ENCODE assay signal across 14 mouse cellular contexts in genomic region chr17:26592510-26592909, GRCm38 (mm10). TPM values are rescaled to one million over a fixed set of nuclear protein-coding genes. Genes with fewer than 3 reads are reported as not detected.
A peak's percentile ranks its signal among the peaks of the same experiment; 100 is the strongest.
DNase-seq lines count a peak whose midpoint lies in the region; ATAC-seq lines count a peak whose summit lies in the region.
"Had no signal": no experiment of that assay in that cellular context is flagged by ENCODE, and none has a peak within 500 bp of the region (broad histone marks: within the 10 kb centered on the region; RNA-seq: fewer than 3 reads in every experiment).

No protein-coding gene starts in this region.

- H3K4me2 ChIP-seq in liver, embryonic 12.5 days: no peak overlapping the region
- H3K4me2 ChIP-seq in liver, embryonic 11.5 days: no peak overlapping the region

- no peak overlapping the region for H3K4me3 ChIP-seq in liver, embryonic 12.5 days
- no peak overlapping the region for H3K4me3 ChIP-seq in liver, embryonic 11.5 days (ENCODE audit: low read depth, low read length)
- no peak overlapping the region for H3K4me3 ChIP-seq in embryonic facial prominence, embryonic 10.5 days
- H3K4me3 ChIP-seq: left cerebral cortex, adult 2 months; megakaryocyte, embryonic 14.5 days had no signal

- no peak for DNase-seq in liver, embryonic 11.5 days (ENCODE audit: low spot score)
- peak; percentile 67 for DNase-seq in adrenal gland, postnatal 25 days
- DNase-seq in gonadal fat pad, adult 2 months (ENCODE audit: low read depth): peak; percentile 60
- DNase-seq in lung, postnatal 25 days (ENCODE audit: low spot score): peak; percentile 80
- no peak for DNase-seq in embryonic facial prominence, embryonic 10.5 days (ENCODE audit: low spot score)
- DNase-seq in cerebellum, adult 11-12 months: no peak
- DNase-seq in cerebellum, postnatal 10 days: no peak
- DNase-seq: cerebellum, postnatal 14 days; kidney, adult 11 months; right cerebral cortex, postnatal 4 days had no signal

- H3K27me3 ChIP-seq in liver, embryonic 12.5 days (replicated peaks): no peaks in the 10 kb centered on the region
- no peaks in the 10 kb centered on the region for H3K27me3 ChIP-seq in liver, embryonic 11.5 days (replicated peaks; ENCODE audit: control insufficient read depth, insufficient read depth, low read length)
- H3K27me3 ChIP-seq in embryonic facial prominence, embryonic 10.5 days (replicated peaks; ENCODE audit: low read depth, poor library complexity, severe bottlenecking): no peaks in the 10 kb centered on the region
- H3K27me3 ChIP-seq: megakaryocyte, embryonic 14.5 days had no signal

- peaks cover 18% of the 10 kb centered on the region; the same call in 1 of the 2 replicates for H3K36me3 ChIP-seq in liver, embryonic 12.5 days
- no peaks in the 10 kb centered on the region; the same call in 1 of the 2 replicates for H3K36me3 ChIP-seq in liver, embryonic 11.5 days (ENCODE audit: control insufficient read depth, insufficient read depth, low read length)
- peaks cover 69% of the 10 kb centered on the region for H3K36me3 ChIP-seq in embryonic facial prominence, embryonic 10.5 days (replicated peaks)

- no peak overlapping the region for H3K9ac ChIP-seq in liver, embryonic 12.5 days
- no peak overlapping the region for H3K9ac ChIP-seq in liver, embryonic 11.5 days (ENCODE audit: low read depth, low read length)

- H3K4me1 ChIP-seq in liver, embryonic 12.5 days: peaks cover 34% of the 10 kb centered on the region
- peaks cover 23% of the 10 kb centered on the region for H3K4me1 ChIP-seq in liver, embryonic 11.5 days (replicated peaks; ENCODE audit: control insufficient read depth, insufficient read depth, low read length)
- peaks cover 23% of the 10 kb centered on the region for H3K4me1 ChIP-seq in embryonic facial prominence, embryonic 10.5 days

- 76% methylated on average over 4 of the region's 4 CpGs for WGBS in liver, embryonic 12.5 days (ENCODE audit: insufficient replicate concordance)
- WGBS in liver, embryonic 11.5 days: 82% methylated on average over 4 of the region's 4 CpGs
- 85% methylated on average over 4 of the region's 4 CpGs for WGBS in embryonic facial prominence, embryonic 10.5 days

- no peak; the same call in 1 of the 2 replicates for ATAC-seq in liver, embryonic 12.5 days
- ATAC-seq in liver, embryonic 11.5 days (replicated peaks; ENCODE audit: low FRiP score): no peak
- ATAC-seq: activated CD4-positive, CD25-positive, alpha-beta regulatory T cell, adult 4 months had no signal

- H3K27ac ChIP-seq in liver, embryonic 12.5 days: peak overlapping the region; percentile 39; the same call in 1 of the 2 replicates
- no peak overlapping the region for H3K27ac ChIP-seq in liver, embryonic 11.5 days (ENCODE audit: low read depth, low read length)
- no peak overlapping the region for H3K27ac ChIP-seq in embryonic facial prominence, embryonic 10.5 days (replicated peaks)
- H3K27ac ChIP-seq: left cerebral cortex, adult 2 months had no signal

- H3K9me3 ChIP-seq in liver, embryonic 12.5 days (replicated peaks): no peaks in the 10 kb centered on the region
- H3K9me3 ChIP-seq in liver, embryonic 11.5 days (ENCODE audit: control insufficient read depth, low read length): no peaks in the 10 kb centered on the region
- no peaks in the 10 kb centered on the region for H3K9me3 ChIP-seq in embryonic facial prominence, embryonic 10.5 days
- H3K9me3 ChIP-seq: megakaryocyte, embryonic 14.5 days had no signal

RNA-seq across cellular contexts. Expression of gene Dusp1, which starts 30.6 kb away (rescaled TPM):
- polyA plus RNA-seq in liver, embryonic 12.5 days (2016; fragmentation: Nextera tagmentation; extraction: Ambion mirVana): 28.6 and 28.7 TPM in 2 replicates
- polyA plus RNA-seq in liver, embryonic 11.5 days (2014; fragmentation: Nextera tagmentation; extraction: Ambion mirVana): 18.6 and 22.7 TPM in 2 replicates
- total RNA-seq in adrenal gland, postnatal 25 days (2021): 30.8 and 37.8 TPM in 2 replicates
- polyA plus RNA-seq in gonadal fat pad, adult 2 months (2012; rRNA removed): 61.6 and 85.9 TPM in 2 replicates
- polyA plus RNA-seq in embryonic facial prominence, embryonic 10.5 days (2016; fragmentation: Nextera tagmentation; extraction: Ambion mirVana): 22.5 and 23.3 TPM in 2 replicates

RNA-seq across cellular contexts. Expression of gene Ergic1, which starts 31.2 kb away (rescaled TPM):
- polyA plus RNA-seq in liver, embryonic 12.5 days (2016; fragmentation: Nextera tagmentation; extraction: Ambion mirVana): 44.6 and 45.7 TPM in 2 replicates
- polyA plus RNA-seq in liver, embryonic 11.5 days (2014; fragmentation: Nextera tagmentation; extraction: Ambion mirVana): 89.5 and 96.1 TPM in 2 replicates
- 138 and 168 TPM in 2 replicates for total RNA-seq in adrenal gland, postnatal 25 days (2021)
- polyA plus RNA-seq in gonadal fat pad, adult 2 months (2012; rRNA removed): 298 and 337 TPM in 2 replicates
- 107 and 109 TPM in 2 replicates for polyA plus RNA-seq in embryonic facial prominence, embryonic 10.5 days (2016; fragmentation: Nextera tagmentation; extraction: Ambion mirVana)

Comparison
In these comparisons a context has a peak if more than half of its experiments do, and no peak if none do; other contexts are left out.
1. DNase-seq: peak in adrenal gland, postnatal 25 days (single experiment), gonadal fat pad, adult 2 months (single experiment) and lung, postnatal 25 days (single experiment); none in liver, embryonic 11.5 days (single experiment), embryonic facial prominence, embryonic 10.5 days (single experiment), cerebellum, adult 11-12 months (single experiment) and cerebellum, postnatal 10 days (0 of 2).